Mouse (Mus musculus) megakaryocyte progenitor cell, adult 5-6 weeks (primary cell): ENCODE results near the gene Dcpp1. TPM values are rescaled to one million over a fixed set of nuclear protein-coding genes. Genes with fewer than 3 reads are reported as not detected.
A peak's percentile ranks its signal among the peaks of the same experiment; 100 is the strongest.

ENCODE experiments used
- ATAC-seq: replicated peaks from 2 replicates; pipeline ENCODE4 v1.8.0; 2016; ENCODE audit warnings: mild to moderate bottlenecking, moderate TSS enrichment, inconsistent platforms; ENCODE audit not compliant: poor library complexity
- total RNA-seq, 2 experiments: library from RNA; stranded (forward) in 1 of 2; stranded (reverse) in 1 of 2; fragments of 157-497, 149-512 nt in 1 of 2; fragments of 200-1000 nt in 1 of 2; gene quantifications; 2 replicates each; pipeline versions ENCODE4 v1.2.3 to v1.2.4; 2015 to 2017

Gene Dcpp1
- total RNA-seq, 2 experiments from 2014 or later = not detected

DNA sequence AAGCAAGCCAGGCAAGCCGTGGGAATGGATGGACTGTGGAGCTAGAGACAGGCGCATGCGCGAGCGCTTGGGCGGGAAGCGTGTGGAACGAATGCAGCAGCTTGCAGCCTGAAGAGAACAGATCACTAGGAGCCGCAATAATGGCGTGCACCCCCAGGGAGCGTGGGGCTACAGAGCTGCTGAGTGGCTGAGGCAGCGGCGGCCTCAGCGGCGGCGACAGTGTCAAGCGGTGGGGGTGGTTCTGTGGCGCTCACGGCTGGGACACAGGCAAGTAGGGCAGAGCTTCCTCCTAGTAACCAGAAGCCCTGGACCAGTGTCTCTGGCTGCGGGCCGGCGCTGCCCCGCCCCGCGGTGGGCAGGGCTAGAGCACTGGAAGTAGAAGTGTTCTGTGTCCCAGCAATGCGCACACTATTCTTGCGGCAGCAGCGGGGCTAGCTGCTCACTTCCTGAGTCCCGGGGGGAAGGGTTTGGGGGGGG is 43.9 kb downstream of the Dcpp1 start:
- ATAC-seq = peak; percentile 96

DNA sequence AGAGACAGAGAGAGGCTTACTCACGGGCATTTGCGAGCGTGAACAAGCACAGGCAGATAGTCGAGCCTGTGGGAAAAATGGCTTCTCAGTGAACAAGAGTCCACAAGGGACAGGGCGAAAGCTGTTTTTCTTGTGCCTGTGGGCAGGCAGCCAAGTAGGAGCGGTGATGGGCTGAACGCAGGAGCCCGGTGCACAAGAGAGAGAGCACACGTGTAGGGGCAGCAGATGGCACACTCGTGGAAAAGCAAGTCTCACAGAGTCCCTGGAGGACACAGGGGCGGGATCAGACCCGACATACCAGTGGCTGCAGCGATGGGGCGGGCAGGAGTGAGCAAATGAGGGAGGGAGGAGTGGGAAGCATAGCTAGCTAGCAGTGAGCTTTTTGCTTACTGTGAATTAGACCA is 44.4 kb downstream of the Dcpp1 start:
- ATAC-seq = peak; percentile 59

DNA sequence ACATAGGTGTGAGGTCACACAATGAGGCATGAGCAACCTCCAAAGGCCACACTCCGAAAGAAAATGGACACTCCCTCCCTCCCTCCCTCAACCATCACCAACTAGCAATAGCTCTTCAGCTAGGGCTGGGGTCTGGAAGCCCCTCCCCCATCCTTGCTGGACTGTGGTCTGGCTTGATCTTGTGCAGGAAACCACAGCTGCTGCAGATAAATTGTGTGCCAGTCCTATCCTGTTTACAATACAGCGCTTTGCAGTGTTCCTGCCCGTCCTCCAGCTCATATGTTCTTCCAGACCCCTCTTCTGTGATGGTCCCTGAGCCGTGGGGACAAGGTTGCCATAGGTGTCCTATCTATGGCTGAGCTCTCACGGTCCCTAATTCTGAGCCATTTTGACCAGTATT is 50.5 kb downstream of the Dcpp1 start:
- 0 out of 2 replicates have a peak, but pooled peaks have one; percentile 4 for ATAC-seq

Other genes starting within 250 kb of the Dcpp1 start
- 1.3 and 1.4 TPM in 2 replicates for gene Mmp25, start 235.6 kb upstream of the Dcpp1 start, total RNA-seq (2015)
- gene Mmp25, start 235.6 kb upstream of the Dcpp1 start, total RNA-seq (2017) = 0.42 and 1.4 TPM in 2 replicates
- gene Bicdl2, start 220.4 kb upstream of the Dcpp1 start, total RNA-seq (2015) = not detected in 2 replicates
- not detected in 2 replicates for gene Bicdl2, start 220.4 kb upstream of the Dcpp1 start, total RNA-seq (2017)
- gene Hcfc1r1, start 207.3 kb upstream of the Dcpp1 start, total RNA-seq (2015) = 39.1 and 42.7 TPM in 2 replicates
- 17.8 and 20.2 TPM in 2 replicates for gene Hcfc1r1, start 207.3 kb upstream of the Dcpp1 start, total RNA-seq (2017)
- 32.3 and 33.4 TPM in 2 replicates for gene Thoc6, start 207.0 kb upstream of the Dcpp1 start, total RNA-seq (2015)
- 45.7 and 51.2 TPM in 2 replicates for gene Thoc6, start 207.0 kb upstream of the Dcpp1 start, total RNA-seq (2017)
- gene Tnfrsf12a, start 203.4 kb upstream of the Dcpp1 start, total RNA-seq (2015) = 3.6 and 4.3 TPM in 2 replicates
- 5.9 and 7.9 TPM in 2 replicates for gene Tnfrsf12a, start 203.4 kb upstream of the Dcpp1 start, total RNA-seq (2017)
- gene Cldn6, start 201.6 kb upstream of the Dcpp1 start, total RNA-seq (2015) = not detected in 2 replicates
- gene Cldn6, start 201.6 kb upstream of the Dcpp1 start, total RNA-seq (2017) = not detected in 2 replicates
- not detected in 2 replicates for gene Cldn9, start 196.8 kb upstream of the Dcpp1 start, total RNA-seq (2015)
- gene Cldn9, start 196.8 kb upstream of the Dcpp1 start, total RNA-seq (2017) = not detected in 2 replicates
- gene 1520401A03Rik, start 158.1 kb upstream of the Dcpp1 start, total RNA-seq (2015) = not detected in 2 replicates
- gene 1520401A03Rik, start 158.1 kb upstream of the Dcpp1 start, total RNA-seq (2017) = not detected in 2 replicates
- 34.5 and 36.9 TPM in 2 replicates for gene Pkmyt1, start 154.5 kb upstream of the Dcpp1 start, total RNA-seq (2015)
- gene Pkmyt1, start 154.5 kb upstream of the Dcpp1 start, total RNA-seq (2017) = 17.3 and 20.5 TPM in 2 replicates
- 1.3 and 1.6 TPM in 2 replicates for gene Paqr4, start 140.0 kb upstream of the Dcpp1 start, total RNA-seq (2015)
- 1.9 and 2.4 TPM in 2 replicates for gene Paqr4, start 140.0 kb upstream of the Dcpp1 start, total RNA-seq (2017)
- 0.05 TPM in 1 of 2 replicates, not detected in the other for gene Kremen2, start 135.0 kb upstream of the Dcpp1 start, total RNA-seq (2015)
- gene Kremen2, start 135.0 kb upstream of the Dcpp1 start, total RNA-seq (2017) = not detected in 2 replicates
- 4.7 and 5.1 TPM in 2 replicates for gene Flywch1, start 109.3 kb upstream of the Dcpp1 start, total RNA-seq (2015)
- gene Flywch1, start 109.3 kb upstream of the Dcpp1 start, total RNA-seq (2017) = 9.9 and 10.6 TPM in 2 replicates
- 1.1 and 3.3 TPM in 2 replicates for gene Flywch2, start 94.8 kb upstream of the Dcpp1 start, total RNA-seq (2015)
- not detected in 2 replicates for gene Flywch2, start 94.8 kb upstream of the Dcpp1 start, total RNA-seq (2017)
- 298 and 382 TPM in 2 replicates for gene Srrm2, start 90.3 kb upstream of the Dcpp1 start, total RNA-seq (2015)
- 96.7 and 109 TPM in 2 replicates for gene Srrm2, start 90.3 kb upstream of the Dcpp1 start, total RNA-seq (2017)
- gene Elob, start 51.7 kb upstream of the Dcpp1 start, total RNA-seq (2015) = 262 and 312 TPM in 2 replicates
- 108 and 112 TPM in 2 replicates for gene Elob, start 51.7 kb upstream of the Dcpp1 start, total RNA-seq (2017)
- not detected in 2 replicates for gene Prss33, start 44.8 kb upstream of the Dcpp1 start, total RNA-seq (2015)
- not detected in 2 replicates for gene Prss33, start 44.8 kb upstream of the Dcpp1 start, total RNA-seq (2017)
- gene Prss32, start 37.0 kb upstream of the Dcpp1 start, total RNA-seq (2015) = not detected in 2 replicates
- not detected in 2 replicates for gene Prss32, start 37.0 kb upstream of the Dcpp1 start, total RNA-seq (2017)
- 0.35 TPM in 1 of 2 replicates, not detected in the other for gene Prss41, start 36.7 kb upstream of the Dcpp1 start, total RNA-seq (2015)
- gene Prss41, start 36.7 kb upstream of the Dcpp1 start, total RNA-seq (2017) = not detected in 2 replicates
- not detected in 2 replicates for gene Prss21, start 12.8 kb upstream of the Dcpp1 start, total RNA-seq (2015)
- gene Prss21, start 12.8 kb upstream of the Dcpp1 start, total RNA-seq (2017) = not detected in 2 replicates
- not detected in 2 replicates for gene Dcpp2, start within 50 bp of the Dcpp1 start, total RNA-seq (2015)
- gene Dcpp2, start within 50 bp of the Dcpp1 start, total RNA-seq (2017) = not detected in 2 replicates
- gene Dcpp3, start 36.6 kb downstream of the Dcpp1 start, total RNA-seq (2015) = not detected in 2 replicates
- not detected in 2 replicates for gene Dcpp3, start 36.6 kb downstream of the Dcpp1 start, total RNA-seq (2017)
- gene Sbp, start 60.8 kb downstream of the Dcpp1 start, total RNA-seq (2015) = not detected in 2 replicates
- not detected in 2 replicates for gene Sbp, start 60.8 kb downstream of the Dcpp1 start, total RNA-seq (2017)
- gene Sbpl, start 74.4 kb downstream of the Dcpp1 start, total RNA-seq (2015) = not detected in 2 replicates
- not detected in 2 replicates for gene Sbpl, start 74.4 kb downstream of the Dcpp1 start, total RNA-seq (2017)
- 0.22 and 0.27 TPM in 2 replicates for gene Prss30, start 99.7 kb downstream of the Dcpp1 start, total RNA-seq (2015)
- gene Prss30, start 99.7 kb downstream of the Dcpp1 start, total RNA-seq (2017) = not detected in 2 replicates
- not detected in 2 replicates for gene Prss22, start 117.2 kb downstream of the Dcpp1 start, total RNA-seq (2015)
- gene Prss22, start 117.2 kb downstream of the Dcpp1 start, total RNA-seq (2017) = not detected in 2 replicates
- gene Prss27, start 157.3 kb downstream of the Dcpp1 start, total RNA-seq (2015) = not detected in 2 replicates
- not detected in 2 replicates for gene Prss27, start 157.3 kb downstream of the Dcpp1 start, total RNA-seq (2017)
- 15.5 and 17.1 TPM in 2 replicates for gene Kctd5, start 192.6 kb downstream of the Dcpp1 start, total RNA-seq (2015)
- gene Kctd5, start 192.6 kb downstream of the Dcpp1 start, total RNA-seq (2017) = 19.5 and 21.0 TPM in 2 replicates